Mouse (Mus musculus) MEL (cell line): ENCODE data around the gene Fgfr2.

Source experiments
- EP300 ChIP-seq, 2 experiments: IDR thresholded peaks; 2 replicates each; pipeline ENCODE4 v1.6.1; 2011; ENCODE audit warnings: improper control_type of control experiment in 2 of 2, low read length in 2 of 2, low read depth in 1 of 2, mild to moderate bottlenecking in 1 of 2
- MYB ChIP-seq: IDR thresholded peaks from 2 replicates; pipeline ENCODE4 v1.6.1; 2011; ENCODE audit warnings: mild to moderate bottlenecking, low read depth, low read length, improper control_type of control experiment
- POLR2A ChIP-seq, 2 experiments: IDR thresholded peaks; 2 replicates each; pipeline ENCODE4 v1.6.1; 2011 to 2012; ENCODE audit warnings: low read length in 2 of 2, mild to moderate bottlenecking in 2 of 2, control low read depth in 1 of 2, improper control_type of control experiment in 1 of 2, low read depth in 1 of 2, moderate library complexity in 1 of 2; ENCODE audit not compliant: control insufficient read depth in 1 of 2, insufficient read depth in 1 of 2, poor library complexity in 1 of 2

GRCm38 (mm10) chr7:130492026-130492425 lies 2631.1 kb downstream of the Fgfr2 start:
- no peak for TF ChIP-seq MYB
- TF ChIP-seq EP300 (IDR thresholded peaks at IDR 0.05; ENCODE audit: low read depth in 1 of 2, low read length in 2 of 2): no peak
- no peak for TF ChIP-seq POLR2A (IDR thresholded peaks at IDR 0.05; ENCODE audit: control insufficient read depth in 1 of 2, insufficient read depth in 1 of 2, low read depth in 1 of 2, low read length in 2 of 2, poor library complexity in 1 of 2)
